Mouse (Mus musculus) bone marrow, adult 2 months (tissue): Measurements from ENCODE around the gene Hsf5.

Experiments used
- CTCF ChIP-seq: fragments of 200-500 bp; IDR thresholded peaks from 2 replicates; pipeline ENCODE4 v1.5.1; 2011; ENCODE audit warnings: low read length, control low read depth; ENCODE audit not compliant: control insufficient read depth, insufficient read depth
- POLR2A ChIP-seq: fragments of 200-500 bp; IDR thresholded peaks from 2 replicates; pipeline ENCODE4 v1.6.1; 2011; ENCODE audit warnings: low read depth, mild to moderate bottlenecking, control low read depth, low read length, borderline replicate concordance; ENCODE audit not compliant: control insufficient read depth

- TF ChIP-seq POLR2A (peak; percentile 29; the same call in 1 of the 2 replicates), CTCF (no peak)
Measured at GRCm38 (mm10) chr11:87578249-87578962, 38.6 kb upstream of the Hsf5 start.
